In the genomic region with DNA sequence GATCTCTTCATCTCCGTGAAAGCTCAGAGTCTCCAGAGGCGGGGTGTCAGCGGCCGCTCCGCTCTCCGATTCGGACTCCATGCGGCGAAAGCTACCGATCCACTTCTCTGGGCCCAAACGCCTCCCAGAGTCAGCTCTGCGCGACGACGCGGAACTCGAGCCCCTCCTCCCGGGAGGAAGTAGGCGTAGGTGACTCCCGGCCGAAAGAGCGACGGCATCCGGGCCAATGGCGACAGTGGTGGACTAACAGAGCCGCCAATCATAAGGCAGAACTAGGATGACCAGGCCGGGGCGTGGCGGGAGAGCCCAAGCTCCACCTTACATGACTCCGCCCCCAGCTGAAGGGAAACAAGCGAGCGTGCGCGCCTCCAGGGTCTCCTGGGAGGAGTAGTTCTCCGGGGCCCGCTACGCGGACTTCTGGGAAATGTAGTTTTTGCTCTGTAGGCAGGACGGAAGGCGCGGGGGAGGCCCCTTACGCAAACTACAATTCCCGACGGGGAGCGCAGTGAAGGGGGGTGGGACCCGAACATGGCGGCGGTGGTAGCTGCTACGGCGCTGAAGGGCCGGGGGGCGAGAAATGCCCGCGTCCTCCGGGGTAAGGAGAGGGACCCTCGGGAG, we compare ENCODE assay signal across 8 mouse cellular contexts. TPM values are rescaled to one million over a fixed set of nuclear protein-coding genes. Genes with fewer than 3 reads are reported as not detected.
DNase-seq lines count a peak whose midpoint lies in the region; ATAC-seq lines count a peak whose summit lies in the region.

A gene (minus strand): TSS at position 196 of the 618 bp plus-strand sequence.
A gene (plus strand): TSS at position 388 of the 618 bp plus-strand sequence.

- peak within 1 kb of the TSS; percentile 70 for H3K4me3 ChIP-seq in intestine, embryonic 14.5 days (ENCODE audit: low read depth, low read length)

- DNase-seq in adrenal gland, adult 18-20 months (ENCODE audit: low spot score in 2 of 2) = peak; percentile 92 to 95
- peak; percentile 100 for DNase-seq in embryo, embryonic 11 days
- DNase-seq in gastrocnemius, postnatal 25 days = peak; percentile 100
- DNase-seq in intestine, embryonic 14.5 days (ENCODE audit: low spot score) = peak; percentile 97
- peak; percentile 100 for DNase-seq in left cerebral cortex, postnatal 14 days (ENCODE audit: low spot score in 2 of 2)
- peak; percentile 100 for DNase-seq in mesoderm, embryonic 11.5 days (ENCODE audit: low read depth, low spot score)
- DNase-seq in right cerebral cortex, postnatal 36 days (ENCODE audit: low spot score in 2 of 2) = peak; percentile 100
- DNase-seq in yolk sac, embryonic 10.5 days (ENCODE audit: low spot score) = peak; percentile 100

- peak within 1 kb of the TSS; percentile 93 for H3K4me2 ChIP-seq in intestine, embryonic 14.5 days (ENCODE audit: low read length)

- H3K9ac ChIP-seq in intestine, embryonic 14.5 days (ENCODE audit: low read length) = peak within 1 kb of the TSS; percentile 72

- H3K9me3 ChIP-seq in intestine, embryonic 14.5 days (ENCODE audit: control insufficient read depth, low read length) = no peaks in the 10 kb centered on the region

- ATAC-seq in intestine, embryonic 14.5 days (replicated peaks; ENCODE audit: low FRiP score, low TSS enrichment, low read depth) = peak; percentile 96

- WGBS in intestine, embryonic 14.5 days = under 1% methylated on average over 56 of the region's 56 CpGs

- intact Hi-C loops in left cerebral cortex, postnatal 14 days (cut with DNase I) = loop anchor here (2.0 to 5.0 kb wide), 3 partner anchors 48 to 168 kb away; a partner anchor contains a TSS

- peak within 1 kb of the TSS; percentile 64; the same call in 1 of the 2 replicates for H3K27ac ChIP-seq in intestine, embryonic 14.5 days (ENCODE audit: low read depth)

- no peaks in the 10 kb centered on the region for H3K27me3 ChIP-seq in intestine, embryonic 14.5 days (replicated peaks; ENCODE audit: control insufficient read depth, insufficient read depth, low read length)

- H3K36me3 ChIP-seq in intestine, embryonic 14.5 days (ENCODE audit: control insufficient read depth, insufficient read depth, low read length) = peaks cover 58% of the 10 kb centered on the region

- H3K4me1 ChIP-seq in intestine, embryonic 14.5 days (replicated peaks; ENCODE audit: control insufficient read depth, insufficient read depth, low read length) = peaks cover 30% of the 10 kb centered on the region

RNA-seq across cellular contexts. Expression of the first gene that starts in this region (rescaled TPM):
- 100 to 1,000 TPM; 158 to 197 TPM for total RNA-seq in adrenal gland, adult 18-20 months (2021)
- 10 to 100 TPM; 63.6 to 65.8 TPM for total RNA-seq in gastrocnemius, postnatal 25 days (2021)
- polyA plus RNA-seq in intestine, embryonic 14.5 days (2014; fragmentation: Nextera tagmentation; extraction: Ambion mirVana) = 252 and 269 TPM in 2 replicates
- total RNA-seq in left cerebral cortex, postnatal 14 days (2021) = 100 to 1,000 TPM; 135 to 137 TPM

RNA-seq across cellular contexts. Expression of the second gene that starts in this region (rescaled TPM):
- total RNA-seq in adrenal gland, adult 18-20 months (2021) = 10 to 100 TPM; 68.2 to 83.0 TPM
- total RNA-seq in gastrocnemius, postnatal 25 days (2021) = 10 to 100 TPM; 56.7 to 58.0 TPM
- 139 and 142 TPM in 2 replicates for polyA plus RNA-seq in intestine, embryonic 14.5 days (2014; fragmentation: Nextera tagmentation; extraction: Ambion mirVana)
- total RNA-seq in left cerebral cortex, postnatal 14 days (2021) = 100 to 1,000 TPM; 118 to 134 TPM

Comparison
In these comparisons a context has a peak if more than half of its experiments do, and no peak if none do; other contexts are left out.
1. Peak in every context shown above with its lines: DNase-seq, ATAC-seq, H3K4me3 ChIP-seq and H3K27ac ChIP-seq.